Mouse (Mus musculus): ENCODE results near the gene Tmed2.
A peak's percentile ranks its signal among the peaks of the same experiment; 100 is the strongest.
"Not testable (repeated sequence)": the region's sequence is repeated elsewhere in the genome, so short reads cannot be mapped to it uniquely, and the experiment has no call there.

The Tmed2 gene

DNA sequence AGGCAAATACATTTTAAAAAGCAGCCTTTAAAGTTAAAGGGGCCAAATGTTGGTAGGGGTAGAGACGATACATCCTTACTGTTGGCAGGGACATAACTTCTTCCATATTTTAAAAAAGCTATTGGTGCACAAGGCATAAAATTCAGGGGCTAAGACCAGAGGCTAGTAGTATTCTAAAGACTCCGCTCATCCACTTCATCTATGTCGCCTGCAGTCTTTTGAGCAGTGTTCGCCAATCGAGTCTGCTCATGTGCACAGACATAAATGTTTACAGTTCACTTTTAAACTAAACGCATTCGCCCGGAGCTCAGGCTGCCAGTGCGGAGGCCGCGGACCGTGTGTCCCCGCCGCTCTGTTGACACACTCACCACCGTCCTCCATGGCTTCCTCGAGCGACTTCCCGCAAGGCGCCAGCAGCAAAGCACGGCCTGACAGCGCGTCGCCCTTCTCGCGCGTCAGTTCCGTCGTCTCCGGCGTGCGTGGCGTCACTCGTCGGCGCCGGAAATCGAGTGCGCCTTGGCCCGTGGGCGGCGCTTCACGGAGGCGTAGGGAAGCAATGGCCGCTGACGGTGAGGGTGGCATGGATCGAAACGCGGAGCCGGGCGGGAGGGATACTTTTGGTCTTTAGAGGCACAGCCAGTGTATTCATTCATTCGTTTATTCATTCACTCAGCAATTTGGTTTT lies 38.3 kb downstream of the Tmed2 start, which contains the start of the genes Eif2b1 and Gtf2h3:
Gene Eif2b1 (minus strand): TSS at position 499 of the 685 bp plus-strand sequence.
Gene Gtf2h3 (plus strand): TSS at position 508 of the 685 bp plus-strand sequence.
- DNase-seq (ENCODE audit: low spot score): peak; percentile 88

DNA sequence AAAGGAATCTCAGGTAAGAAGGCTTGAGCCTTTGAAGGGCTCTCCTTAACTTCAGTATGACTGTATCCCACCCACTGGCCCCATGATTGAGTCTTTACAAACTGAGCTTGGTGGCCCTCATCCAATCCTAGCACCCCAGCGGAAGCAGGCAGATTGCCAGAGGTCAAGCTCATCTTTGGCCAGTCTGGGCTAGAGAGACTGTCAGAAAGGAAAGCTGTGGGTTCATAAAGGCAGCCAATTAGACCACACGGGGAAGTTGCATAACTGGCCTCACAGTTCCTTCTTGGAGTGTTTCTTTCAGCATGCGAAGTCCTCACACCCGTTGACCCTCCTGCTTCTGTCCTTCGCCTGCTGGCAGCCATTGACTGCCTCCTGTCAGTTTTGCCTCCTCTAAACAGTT lies 42.0 kb downstream of the Tmed2 start:
- DNase-seq (ENCODE audit: low spot score): no peak

DNA sequence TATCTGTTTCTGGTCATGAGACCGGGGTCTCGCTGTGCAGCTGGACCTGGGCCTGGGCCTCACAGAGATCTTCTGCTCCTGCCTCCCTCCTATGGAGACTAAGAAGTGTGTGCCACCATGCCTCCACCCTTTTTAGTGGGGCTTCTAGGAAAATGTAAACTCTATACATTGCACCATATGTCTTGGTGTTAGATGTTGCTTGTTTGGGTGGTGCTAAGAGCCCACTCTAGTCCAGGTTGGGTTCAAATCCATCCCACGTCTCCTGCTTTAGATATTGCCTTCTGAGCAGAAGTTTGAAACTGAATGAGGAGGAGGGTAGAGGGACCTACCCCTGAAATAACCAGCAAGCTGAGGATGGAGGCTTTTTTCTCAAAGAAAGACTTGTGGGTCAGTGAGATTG lies 52.3 kb downstream of the Tmed2 start:
- no peak for DNase-seq (ENCODE audit: low spot score)

DNA sequence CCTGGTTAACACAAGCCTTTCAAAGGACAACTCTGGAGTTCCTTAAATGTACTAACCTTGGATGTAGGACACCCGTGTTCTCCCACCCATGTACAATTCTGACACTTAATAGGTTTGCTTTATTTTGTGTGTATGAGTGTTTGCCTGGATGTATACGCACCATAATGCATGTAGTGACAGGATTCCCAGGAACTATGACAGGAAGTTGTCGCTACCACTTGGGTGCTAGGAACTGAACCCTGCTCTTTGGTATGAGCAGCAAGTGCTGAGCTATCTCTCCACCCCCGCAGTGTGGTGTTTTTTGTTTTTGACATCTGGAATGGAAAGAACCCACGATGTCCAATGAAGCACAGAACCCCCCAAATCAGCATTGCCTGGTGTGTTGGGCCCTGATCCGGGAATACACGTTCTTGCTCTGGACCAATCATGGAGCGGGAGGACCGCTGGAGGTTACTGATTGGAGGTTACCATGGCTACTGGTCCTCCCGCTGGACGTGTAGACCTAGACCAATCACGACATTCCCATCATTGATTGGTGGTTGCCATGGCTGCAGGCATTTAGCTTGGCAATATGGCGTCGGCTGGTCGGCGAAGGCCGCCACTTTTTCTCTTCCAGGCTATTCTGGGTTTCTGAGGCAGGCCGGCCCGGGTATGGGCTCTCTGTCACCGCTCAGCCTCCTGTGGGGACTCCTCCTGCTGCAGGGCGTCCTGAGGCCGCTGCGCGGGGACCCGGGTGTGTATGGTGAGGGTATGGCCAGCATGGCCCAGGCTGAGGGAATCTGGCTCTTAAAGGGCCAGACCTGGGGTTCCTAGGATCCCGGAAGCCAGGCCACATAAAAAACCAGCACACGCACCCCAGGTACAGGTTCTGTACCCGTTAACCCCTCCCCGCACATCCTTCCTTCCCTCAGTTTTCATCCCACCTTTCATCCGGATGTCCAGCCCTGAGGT lies 58.0 kb downstream of the Tmed2 start:
- DNase-seq (ENCODE audit: low spot score): peak; percentile 97

DNA sequence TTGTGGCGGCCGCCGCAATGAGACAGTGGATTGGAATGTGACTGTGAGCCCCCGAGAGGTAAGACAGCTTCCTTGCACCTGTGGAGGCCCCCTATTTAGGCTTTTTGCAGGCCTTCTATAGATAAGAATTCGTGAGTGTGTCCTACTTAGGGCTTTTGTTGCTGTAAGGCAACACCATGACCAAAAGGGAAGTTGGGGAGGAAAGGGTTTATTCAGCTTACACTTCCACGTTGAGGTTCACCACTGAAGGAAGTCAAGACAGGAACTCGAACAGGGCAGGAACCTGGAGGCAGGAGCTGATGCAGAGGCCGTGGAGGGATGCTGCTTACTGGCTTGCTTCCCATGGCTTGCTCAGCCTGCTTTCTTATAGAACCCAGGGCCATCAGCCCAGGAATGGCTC lies 59.2 kb downstream of the Tmed2 start:
- DNase-seq (ENCODE audit: low spot score): not testable (repeated sequence)
